Mouse (Mus musculus) kidney, postnatal 10 days (tissue): ENCODE data around the gene Gm18596.
"Not testable (repeated sequence)": the region's sequence is repeated elsewhere in the genome, so short reads cannot be mapped to it uniquely, and the experiment has no call there.

Experiments
- DNase-seq: peaks from one replicate; pipeline ENCODE4 v3.0.0; 2021; ENCODE audit warnings: mixed read lengths

The Gm18596 gene

DNA sequence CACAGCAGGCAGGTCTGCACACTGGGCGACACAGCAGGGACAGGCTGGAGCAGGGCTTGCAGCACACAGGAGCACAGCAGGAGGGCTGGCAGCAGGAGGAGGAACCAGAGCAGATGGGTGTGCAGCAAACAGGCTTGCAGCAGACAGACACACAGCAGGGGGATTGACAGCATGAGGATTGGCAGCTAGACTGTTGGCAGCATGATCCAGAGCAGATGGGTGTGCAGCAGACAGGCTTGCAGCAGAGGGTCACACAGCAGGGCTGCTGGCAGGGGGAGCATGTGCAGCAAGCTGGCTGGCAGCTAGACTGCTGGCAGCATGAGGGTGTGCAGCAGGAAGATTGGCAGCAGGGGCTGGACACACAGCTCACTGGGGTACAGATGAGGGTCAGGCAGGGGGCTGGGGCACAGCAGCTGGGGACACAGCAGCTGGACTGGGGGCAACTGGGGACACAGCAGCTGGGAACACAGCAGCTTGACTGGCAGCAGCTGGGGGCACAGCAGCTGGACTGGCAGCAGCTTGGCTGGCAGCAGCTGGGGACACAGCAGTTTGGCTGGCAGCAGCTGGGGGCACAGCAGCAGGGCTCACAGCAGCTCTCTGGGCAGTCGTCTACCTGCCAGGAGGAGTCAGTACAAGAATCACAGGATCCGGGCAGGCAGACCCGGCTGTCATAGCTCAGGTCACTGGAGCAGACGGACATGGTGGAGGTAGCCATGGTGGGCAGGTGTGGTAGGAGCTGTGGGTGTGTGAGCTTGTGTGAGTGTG lies at the start of gene Gm18596:
TSS of gene Gm18596 (minus strand) at position 715 of the 765 bp plus-strand sequence.
- DNase-seq, result not testable (repeated sequence)

DNA sequence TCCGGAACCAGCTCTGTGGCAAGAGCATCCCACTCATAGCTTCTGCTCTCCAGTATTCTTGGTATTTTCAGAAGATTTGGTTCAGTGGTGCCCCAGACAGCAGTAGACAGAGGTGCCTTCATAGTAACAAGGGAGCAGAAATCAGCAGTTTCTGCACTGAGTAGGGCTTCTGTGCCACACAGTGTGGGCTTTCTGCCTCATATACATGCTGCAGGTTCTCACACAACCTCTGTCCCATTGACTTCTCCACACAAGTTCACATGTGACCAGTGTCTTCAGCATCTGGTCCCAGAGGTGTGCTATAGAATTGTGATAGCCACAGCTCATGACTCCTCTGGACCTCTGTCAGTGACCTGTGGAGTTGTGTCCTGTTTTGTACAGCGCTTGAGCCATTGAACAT lies 46.2 kb upstream of the Gm18596 start:
- DNase-seq, result no peak

DNA sequence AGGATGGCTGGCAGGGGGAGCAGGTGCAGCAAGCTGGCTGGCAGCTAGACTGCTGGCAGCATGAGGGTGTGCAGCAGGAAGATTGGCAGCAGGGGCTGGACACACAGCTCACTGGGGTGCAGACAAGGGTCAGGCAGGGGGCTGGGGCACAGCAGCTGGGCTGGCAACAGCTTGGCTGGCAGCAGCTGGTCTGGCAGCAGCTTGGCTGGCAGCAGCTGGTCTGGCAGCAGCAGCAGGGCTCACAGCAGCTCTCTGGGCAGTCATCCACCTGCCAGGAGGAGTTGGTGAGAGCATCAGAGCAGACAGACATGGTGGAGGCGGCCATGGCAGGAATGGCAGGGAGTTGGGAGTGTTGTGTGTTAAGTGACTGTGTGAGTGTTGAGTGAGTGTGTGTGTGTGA lies 45.4 kb upstream of the Gm18596 start, which contains the start of gene Gm7137:
TSS of gene Gm7137 (minus strand) at position 325 of the 400 bp plus-strand sequence.
- not testable (repeated sequence) for DNase-seq

DNA sequence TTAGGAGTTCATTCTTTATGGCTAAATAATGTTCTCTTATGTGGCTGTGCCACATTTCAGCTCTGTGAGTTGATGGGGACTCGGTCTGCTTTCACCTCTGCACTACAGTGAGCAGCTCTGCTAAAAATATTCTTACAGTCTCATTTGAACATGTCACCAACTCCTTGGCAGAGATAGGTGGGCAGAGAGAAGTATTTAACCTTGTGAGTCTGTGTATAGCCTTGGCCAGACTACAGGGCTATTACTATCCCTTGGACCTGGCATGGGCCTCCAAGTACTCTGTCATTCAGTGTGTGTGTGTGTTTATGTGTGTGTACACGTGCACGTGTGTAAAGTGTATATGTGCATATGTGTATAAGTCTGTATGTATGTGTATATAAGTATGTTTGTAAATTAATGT lies 41.0 kb upstream of the Gm18596 start:
- DNase-seq, result not testable (repeated sequence)

DNA sequence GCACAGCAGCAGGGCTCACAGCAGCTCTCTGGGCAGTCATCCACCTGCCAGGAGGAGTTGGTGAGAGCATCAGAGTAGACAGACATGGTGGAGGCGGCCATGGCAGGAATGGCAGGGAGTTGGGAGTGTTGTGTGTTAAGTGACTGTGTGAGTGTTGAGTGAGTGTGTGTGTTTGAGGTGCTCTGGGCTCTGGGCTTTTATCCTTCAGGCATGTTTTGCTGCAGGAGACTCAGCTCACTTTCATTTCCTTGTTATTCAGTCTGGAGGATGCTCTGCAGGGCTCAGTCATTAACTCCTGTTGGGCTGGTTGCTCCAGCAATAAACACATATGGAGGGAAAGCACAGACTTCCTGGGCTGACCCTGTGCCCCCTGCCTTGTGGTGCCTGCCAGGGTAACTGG lies 40.0 kb upstream of the Gm18596 start, which contains the start of gene Gm3250:
TSS of gene Gm3250 (minus strand) at position 101 of the 400 bp plus-strand sequence.
- not testable (repeated sequence) for DNase-seq

DNA sequence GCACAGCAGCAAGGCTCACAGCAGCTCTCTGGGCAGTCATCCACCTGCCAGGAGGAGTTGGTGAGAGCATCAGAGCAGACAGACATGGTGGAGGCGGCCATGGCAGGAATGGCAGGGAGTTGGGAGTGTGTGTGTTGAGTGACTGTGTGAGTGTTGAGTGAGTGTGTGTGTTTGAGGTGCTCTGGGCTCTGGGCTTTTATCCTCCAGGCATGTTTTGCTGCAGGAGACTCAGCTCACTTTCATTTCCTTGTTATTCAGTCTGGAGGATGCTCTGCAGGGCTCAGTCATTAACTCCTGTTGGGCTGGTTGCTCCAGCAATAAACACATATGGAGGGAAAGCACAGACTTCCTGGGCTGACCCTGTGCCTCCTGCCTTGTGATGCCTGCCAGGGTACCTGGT lies 34.4 kb upstream of the Gm18596 start, which contains the start of gene Gm7138:
TSS of gene Gm7138 (minus strand) at position 101 of the 400 bp plus-strand sequence.
- not testable (repeated sequence) for DNase-seq

DNA sequence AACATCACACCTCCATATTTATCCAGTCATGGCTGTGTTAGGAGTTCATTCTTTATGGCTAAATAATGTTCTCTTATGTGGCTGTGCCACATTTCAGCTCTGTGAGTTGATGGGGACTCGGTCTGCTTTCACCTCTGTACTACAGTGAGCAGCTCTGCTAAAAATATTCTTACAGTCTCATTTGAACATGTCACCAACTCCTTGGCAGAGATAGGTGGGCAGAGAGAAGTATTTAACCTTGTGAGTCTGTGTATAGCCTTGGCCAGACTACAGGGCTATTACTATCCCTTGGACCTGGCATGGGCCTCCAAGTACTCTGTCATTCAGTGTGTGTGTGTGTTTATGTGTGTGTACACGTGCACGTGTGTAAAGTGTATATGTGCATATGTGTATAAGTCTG lies 29.7 kb upstream of the Gm18596 start:
- not testable (repeated sequence) for DNase-seq

DNA sequence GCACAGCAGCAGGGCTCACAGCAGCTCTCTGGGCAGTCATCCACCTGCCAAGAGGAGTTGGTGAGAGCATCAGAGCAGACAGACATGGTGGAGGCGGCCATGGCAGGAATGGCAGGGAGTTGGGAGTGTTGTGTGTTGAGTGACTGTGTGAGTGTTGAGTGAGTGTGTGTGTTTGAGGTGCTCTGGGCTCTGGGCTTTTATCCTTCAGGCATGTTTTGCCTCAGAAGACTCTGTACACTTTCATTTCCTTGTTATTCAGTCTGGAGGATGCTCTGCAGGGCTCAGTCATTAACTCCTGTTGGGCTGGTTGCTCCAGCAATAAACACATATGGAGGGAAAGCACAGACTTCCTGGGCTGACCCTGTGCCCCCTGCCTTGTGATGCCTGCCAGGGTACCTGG lies 28.8 kb upstream of the Gm18596 start, which contains the start of gene Gm3238:
TSS of gene Gm3238 (minus strand) at position 101 of the 400 bp plus-strand sequence.
- DNase-seq, result not testable (repeated sequence)

DNA sequence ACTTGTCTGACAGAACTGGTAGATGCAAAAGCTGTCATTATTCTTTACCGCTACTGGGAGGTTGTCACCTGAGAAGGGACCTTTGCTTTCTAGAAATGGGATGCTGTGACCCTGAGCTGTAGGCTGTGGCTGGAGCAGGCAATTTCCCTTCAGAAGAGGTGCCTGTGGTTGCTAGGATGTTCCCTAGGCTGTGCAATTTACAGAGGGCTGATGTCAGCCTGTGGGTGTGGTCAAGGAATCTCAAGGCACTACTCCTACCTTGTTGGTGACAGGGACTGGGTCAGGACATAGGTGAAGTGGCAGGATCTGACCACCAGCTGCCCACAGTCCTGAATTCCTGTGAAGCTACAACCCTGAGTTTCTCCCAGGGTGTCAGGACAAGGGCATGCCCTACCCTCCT lies 27.3 kb upstream of the Gm18596 start:
- no peak for DNase-seq

DNA sequence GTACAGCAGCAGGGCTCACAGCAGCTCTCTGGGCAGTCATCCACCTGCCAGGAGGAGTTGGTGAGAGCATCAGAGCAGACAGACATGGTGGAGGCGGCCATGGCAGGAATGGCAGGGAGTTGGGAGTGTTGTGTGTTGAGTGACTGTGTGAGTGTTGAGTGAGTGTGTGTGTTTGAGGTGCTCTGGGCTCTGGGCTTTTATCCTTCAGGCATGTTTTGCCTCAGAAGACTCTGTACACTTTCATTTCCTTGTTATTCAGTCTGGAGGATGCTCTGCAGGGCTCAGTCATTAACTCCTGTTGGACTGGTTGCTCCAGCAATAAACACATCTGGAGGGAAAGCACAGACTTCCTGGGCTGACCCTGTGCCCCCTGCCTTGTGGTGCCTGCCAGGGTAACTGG lies 17.1 kb upstream of the Gm18596 start, which contains the start of gene Gm3233:
TSS of gene Gm3233 (minus strand) at position 101 of the 400 bp plus-strand sequence.
- not testable (repeated sequence) for DNase-seq

DNA sequence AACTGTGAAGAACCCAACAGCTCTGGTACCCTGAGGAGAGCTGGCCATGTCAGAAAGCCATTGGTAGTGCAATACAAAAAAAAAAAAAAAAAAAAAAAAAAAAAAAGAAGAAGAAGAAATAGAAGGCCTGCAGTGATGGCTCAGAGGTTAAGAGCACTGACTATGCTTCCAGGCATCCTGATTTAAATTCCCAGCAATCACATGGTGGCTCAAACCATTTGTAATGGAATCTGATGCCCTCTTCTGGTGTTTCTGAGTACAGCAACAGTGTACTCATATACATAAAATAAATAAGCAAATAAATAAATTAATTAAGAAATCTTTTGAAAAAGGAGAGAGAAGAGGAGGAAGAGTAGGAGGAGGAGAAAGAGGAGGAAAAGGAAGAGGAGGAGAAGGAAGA lies 11.0 kb upstream of the Gm18596 start:
- DNase-seq, result no peak

DNA sequence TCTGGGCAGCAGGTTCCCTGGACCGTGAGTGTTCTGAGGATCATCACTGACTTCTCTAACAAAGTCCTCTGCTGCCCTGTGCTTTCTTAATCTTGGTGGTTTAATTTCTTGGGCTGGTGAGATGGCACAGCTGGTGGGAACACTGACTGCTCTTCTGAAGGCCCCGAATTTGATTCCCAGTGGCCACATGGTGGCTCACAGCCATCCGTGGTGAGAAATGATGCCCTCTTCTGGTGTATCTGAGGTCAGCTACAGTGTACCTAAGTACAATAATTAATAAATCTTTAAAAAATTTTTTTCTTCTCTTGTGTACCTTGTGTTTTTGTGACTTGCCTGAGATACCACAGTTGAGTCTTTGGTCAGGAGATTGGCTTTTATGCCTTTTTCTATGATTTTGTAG lies 9.9 kb upstream of the Gm18596 start:
- not testable (repeated sequence) for DNase-seq

DNA sequence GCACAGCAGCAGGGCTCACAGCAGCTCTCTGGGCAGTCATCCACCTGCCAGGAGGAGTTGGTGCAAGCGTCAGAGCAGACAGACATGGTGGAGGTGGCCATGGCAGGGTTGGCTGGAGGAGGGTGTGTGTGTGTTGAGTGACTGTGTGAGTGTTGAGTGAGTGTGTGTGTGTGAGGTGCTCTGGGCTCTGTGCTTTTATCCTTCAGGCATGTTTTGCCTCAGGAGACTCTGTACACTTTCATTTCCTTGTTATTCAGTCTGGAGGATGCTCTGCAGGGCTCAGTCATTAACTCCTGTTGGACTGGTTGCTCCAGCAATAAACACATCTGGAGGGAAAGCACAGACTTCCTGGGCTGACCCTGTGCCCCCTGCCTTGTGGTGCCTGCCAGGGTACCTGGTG lies 8.8 kb upstream of the Gm18596 start, which contains the start of gene Gm9736:
TSS of gene Gm9736 (minus strand) at position 101 of the 400 bp plus-strand sequence.
- not testable (repeated sequence) for DNase-seq

DNA sequence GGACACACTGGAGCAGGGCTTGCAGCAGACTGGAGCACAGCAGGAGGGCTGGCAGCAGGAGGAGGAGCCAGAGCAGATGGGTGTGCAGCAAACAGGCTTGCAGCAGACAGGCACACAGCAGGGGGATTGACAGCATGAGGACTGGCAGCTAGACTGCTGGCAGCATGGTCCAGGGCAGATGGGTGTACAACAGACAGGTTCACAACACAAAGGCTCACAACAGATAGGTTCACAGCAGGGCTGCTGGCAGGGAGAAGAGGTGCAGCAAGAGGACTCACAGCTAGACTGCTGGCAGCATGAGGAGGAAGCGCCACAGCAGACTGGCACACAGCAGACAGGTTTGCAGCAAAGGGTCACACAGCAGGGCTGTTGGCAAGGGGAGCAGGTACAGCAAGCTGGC lies 8.2 kb upstream of the Gm18596 start:
- not testable (repeated sequence) for DNase-seq

DNA sequence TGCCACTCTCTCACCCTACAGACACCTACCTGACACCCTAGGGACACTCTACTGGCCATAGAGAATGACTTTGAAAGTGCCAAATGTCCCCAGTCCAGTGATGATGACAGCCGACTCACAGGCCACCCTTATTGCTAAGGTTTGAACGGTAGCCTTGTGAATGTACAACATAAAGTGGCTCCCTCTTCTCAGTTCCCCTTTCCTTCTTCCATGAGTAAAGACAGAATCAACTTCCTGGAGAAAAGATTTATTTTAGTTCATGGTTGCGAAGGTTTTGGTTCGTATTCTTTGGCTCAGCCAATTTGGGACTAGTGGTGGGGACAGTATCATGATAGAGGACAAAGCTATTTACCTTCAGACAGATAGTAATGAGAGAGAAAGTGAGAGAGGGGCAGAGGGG lies 3.5 kb downstream of the Gm18596 start:
- no peak for DNase-seq

DNA sequence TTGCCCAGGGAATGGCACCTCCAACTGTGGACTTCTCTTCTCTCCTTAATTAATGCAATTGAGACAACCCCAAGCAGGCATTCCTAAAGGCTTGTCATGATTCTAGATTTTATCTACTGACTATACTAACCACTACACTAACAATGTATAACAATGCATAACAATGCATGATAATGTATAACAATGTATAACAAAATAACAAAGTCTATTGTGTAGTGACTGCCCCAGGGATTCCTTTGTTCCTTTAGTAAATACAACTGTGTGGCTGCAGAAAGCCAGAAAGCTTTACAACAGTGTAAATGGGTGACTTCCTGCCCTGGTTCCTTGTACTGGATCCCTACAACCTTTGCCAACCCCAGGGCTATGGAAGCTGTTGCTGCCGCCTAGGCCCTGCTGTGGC lies 6.5 kb downstream of the Gm18596 start:
- no peak for DNase-seq

DNA sequence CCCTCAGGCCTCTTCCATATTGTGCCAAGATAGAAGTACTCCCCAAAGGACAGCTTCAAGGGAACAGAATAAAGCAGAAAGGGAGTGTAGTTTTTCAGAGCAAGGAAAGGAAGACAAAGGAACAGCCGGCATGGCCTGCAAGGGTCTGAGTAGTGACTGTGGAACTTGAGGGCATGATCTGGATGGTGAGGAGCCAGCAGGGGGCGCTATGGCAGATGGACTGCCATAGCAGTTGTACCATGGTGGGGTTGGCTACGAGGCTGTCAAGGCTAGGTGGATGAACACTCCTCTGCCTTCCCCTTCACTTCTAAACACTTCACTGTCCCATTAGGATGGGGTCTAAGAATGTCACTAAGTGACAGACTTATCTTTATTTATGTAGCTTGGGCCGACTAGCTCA lies 13.2 kb downstream of the Gm18596 start:
- peak; percentile 26 for DNase-seq

DNA sequence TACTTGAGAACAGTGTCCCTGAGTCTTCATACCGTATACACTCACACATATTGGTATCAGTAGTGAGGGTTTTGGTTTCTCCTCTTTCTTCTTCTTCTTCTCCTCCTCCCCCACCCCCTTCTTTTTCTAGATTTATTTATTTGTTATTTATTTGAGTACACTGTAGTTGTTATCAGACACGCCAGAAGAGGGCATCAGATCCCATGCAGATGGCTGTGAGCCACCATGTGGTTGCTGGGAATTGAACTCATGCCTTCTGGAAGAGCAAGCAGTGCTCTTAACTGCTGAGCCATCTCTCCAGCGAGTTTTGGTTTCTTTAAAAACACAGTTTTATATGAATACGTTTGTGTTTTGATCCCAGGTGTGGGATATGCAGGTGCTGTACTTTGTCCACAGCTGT lies 14.2 kb downstream of the Gm18596 start:
- DNase-seq, result no peak

DNA sequence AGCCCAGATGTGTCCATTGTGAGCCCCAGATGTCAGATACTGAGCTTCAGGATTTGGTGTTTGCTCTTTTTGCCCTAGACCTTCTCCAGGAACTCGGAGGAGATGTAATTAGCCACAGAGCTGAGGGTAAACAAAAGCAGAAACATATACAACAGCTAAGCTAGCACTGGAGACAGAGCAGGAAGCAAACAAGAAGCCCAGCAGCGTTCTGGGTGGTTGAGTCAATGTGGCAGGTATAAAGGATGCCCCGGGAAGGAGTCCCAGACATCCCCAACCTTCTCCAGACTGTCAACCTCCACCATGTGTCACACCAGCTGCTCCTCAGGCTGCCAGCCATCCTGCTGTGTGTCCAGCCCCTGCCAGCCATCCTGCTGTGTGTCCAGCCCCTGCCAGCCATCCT lies 16.3 kb downstream of the Gm18596 start, which contains the start of gene Gm10100:
TSS of gene Gm10100 (plus strand) at position 301 of the 400 bp plus-strand sequence.
- no peak for DNase-seq

DNA sequence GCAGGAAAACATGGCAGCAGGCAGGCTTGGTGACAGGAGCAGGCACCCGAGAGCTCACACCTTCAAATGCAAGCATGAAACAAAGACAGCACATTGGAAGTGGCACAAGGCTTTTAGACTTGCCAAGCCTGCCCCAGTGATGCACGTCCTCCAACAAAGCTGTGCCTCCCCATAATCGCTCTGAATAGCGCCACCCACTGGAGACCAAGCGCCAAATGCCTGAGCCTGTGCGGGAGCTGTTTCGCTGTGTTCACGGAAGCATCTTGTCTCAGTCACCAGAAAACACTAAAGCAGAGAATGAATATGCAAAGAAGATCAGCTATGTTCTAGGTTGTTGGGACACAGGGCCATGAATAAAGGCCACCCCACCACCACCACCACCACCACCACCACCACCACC lies 17.6 kb downstream of the Gm18596 start:
- no peak for DNase-seq

DNA sequence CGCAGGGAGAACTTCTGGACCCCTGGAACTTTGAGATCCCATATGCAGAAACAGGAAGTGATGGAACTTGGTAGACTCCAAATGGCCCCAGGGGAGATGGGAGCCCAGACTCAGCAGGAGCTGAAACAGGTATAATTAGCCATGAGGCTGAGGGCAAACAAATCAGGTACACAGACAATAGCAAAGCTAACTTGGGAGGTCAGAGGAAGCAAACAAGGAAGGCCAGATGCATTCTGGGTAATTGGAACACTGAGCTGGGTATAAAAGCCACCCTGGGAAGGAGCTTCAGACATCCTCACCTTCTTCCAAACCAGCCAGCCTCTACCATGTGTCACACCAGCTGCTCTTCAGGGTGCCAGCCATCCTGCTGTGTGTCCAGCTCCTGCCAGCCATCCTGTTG lies 22.1 kb downstream of the Gm18596 start, which contains the start of gene Krtap12-1:
TSS of gene Krtap12-1 (plus strand) at position 301 of the 400 bp plus-strand sequence.
- DNase-seq, result not testable (repeated sequence)

DNA sequence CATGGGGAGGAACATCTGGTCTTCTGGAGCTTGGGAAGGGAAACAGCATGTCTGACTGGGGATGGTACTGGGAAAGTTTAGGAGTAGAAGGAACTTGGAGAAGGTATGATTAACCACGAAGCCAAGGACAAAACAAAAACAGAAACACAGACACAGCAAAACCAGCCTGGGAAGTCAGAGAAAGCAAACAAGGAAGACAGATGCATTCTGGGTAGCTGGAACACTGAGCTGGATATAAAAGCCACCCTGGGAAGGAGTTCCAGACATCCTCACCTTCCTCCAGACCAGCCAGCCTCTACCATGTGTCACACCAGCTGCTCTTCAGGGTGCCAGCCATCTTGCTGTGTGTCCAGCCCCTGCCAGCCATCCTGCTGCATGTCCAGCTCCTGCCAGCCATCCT lies 26.9 kb downstream of the Gm18596 start, which contains the start of gene Gm10142:
TSS of gene Gm10142 (plus strand) at position 301 of the 400 bp plus-strand sequence.
- DNase-seq, result no peak

DNA sequence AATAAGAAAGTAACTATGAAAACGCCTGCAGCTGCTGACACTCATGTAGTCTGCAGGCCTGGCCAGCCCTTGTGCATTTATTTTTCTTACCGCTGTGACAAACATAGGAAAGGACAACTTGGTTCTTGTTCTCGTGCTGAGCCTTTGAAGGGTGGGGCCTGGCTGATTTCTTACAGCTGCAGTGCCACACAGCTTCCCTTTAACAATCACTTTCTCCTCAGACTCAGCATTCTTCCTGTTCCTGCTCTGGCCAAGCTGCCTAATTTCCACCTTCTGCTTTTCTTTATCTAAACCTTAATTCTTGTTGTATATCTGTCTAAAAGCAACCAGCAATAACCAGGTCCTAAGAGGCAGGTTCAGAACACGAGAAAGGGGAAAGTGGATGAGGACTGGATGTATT lies 28.7 kb downstream of the Gm18596 start:
- DNase-seq, result no peak

DNA sequence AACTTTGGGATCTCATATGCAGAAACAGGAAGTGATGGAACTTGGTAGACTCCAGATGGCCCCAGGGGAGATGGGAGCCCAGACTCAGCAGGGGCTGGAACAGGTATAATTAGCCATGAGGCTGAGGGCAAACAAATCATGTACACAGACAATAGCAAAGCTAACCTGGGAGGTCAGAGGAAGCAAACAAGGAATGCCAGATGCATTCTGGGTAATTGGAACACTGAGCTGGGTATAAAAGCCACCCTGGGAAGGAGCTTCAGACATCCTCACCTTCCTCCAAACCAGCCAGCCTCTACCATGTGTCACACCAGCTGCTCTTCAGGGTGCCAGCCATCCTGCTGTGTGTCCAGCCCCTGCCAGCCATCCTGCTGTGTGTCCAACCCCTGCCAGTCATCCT lies 31.3 kb downstream of the Gm18596 start, which contains the start of gene Gm10024:
TSS of gene Gm10024 (plus strand) at position 301 of the 400 bp plus-strand sequence.
- DNase-seq, result not testable (repeated sequence)
